Mouse (Mus musculus) thymus, postnatal 14 days (tissue): ENCODE results near the gene Gpam.
A peak's percentile ranks its signal among the peaks of the same experiment; 100 is the strongest.

Experiments
- DNase-seq: peaks from one replicate; pipeline ENCODE4 v3.0.0; 2021

The Gpam gene

DNA sequence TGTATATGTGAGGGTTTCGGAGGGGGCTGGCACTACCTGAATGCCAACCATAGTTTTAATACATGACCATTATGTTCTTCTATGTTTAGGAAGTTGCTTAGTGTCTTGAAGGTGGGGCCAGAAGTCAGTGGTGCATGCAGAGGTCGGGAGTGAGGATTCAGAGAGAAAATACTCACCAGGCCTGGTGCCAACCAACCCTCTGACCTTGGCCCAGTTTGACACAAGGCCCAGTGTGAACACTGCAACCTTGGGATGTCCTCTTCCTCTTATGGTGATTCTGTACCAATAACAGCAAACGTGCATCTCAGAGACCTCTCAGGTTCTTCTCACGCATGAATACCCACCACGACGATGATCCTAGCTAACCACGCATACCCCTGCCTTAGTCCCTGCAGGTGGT lies 11.5 kb upstream of the Gpam start:
- DNase-seq, result no peak

GRCm38 (mm10) chr19:55137884-55138283 lies 10.8 kb upstream of the Gpam start:
- no peak for DNase-seq

DNA sequence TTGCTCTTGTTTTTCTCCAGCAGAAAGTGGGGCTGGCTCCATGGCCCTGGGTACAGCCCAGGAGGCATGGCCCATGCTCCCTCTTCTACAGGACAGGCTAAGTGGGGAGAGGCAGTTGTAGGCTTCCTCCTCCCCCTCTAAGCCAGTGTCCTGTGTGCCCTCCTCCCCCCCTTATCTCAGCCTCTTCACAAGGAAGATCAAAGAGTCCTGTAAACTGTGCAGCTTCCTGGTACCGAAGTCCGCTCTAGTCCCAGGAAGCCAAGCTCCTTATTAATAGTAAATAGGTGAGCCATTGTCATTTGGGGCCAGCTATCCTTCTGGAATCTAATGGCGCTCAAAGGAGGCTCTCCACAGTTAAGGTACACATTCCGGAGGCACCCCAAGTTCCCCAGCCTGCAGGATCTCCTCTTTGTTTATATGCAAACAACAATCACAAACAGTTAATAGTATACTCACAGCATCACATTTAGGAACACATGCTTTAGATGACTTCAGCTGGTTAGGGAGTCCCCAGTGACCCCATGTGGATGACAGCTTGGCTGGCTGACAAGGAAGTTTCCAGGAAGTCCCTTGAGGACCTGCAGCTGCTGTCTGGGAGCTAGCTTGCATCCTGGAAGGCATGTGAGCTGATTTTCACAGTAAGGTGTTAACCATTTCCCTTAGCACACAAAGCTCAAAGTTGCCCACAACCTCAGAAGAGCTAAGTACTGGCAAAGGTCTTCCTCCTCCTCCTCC lies 9.8 kb upstream of the Gpam start:
- no peak for DNase-seq

DNA sequence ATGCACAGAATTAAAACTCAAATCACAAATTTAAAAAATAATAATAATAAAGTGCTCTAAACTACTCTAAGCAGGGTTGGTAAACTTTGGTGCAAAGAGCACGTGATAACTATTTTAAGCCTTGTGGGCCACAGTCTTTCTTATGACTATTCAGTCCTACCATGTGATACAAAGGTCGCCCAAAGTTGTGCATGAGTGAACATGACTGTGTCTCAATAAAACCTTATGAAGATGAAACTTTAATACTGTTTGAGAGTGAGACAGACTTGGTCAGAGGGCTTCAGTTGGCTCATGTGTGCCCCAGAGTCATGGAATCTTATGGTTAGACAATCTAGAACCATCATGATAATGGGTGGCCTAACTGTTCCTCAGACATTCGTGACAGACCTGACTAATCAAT lies 8.9 kb upstream of the Gpam start:
- no peak for DNase-seq

- no peak for DNase-seq
Observed at GRCm38 (mm10) chr19:55134521-55134920, 7.5 kb upstream of the Gpam start.

GRCm38 (mm10) chr19:55132476-55132875 lies 5.4 kb upstream of the Gpam start:
- DNase-seq, result no peak

DNA sequence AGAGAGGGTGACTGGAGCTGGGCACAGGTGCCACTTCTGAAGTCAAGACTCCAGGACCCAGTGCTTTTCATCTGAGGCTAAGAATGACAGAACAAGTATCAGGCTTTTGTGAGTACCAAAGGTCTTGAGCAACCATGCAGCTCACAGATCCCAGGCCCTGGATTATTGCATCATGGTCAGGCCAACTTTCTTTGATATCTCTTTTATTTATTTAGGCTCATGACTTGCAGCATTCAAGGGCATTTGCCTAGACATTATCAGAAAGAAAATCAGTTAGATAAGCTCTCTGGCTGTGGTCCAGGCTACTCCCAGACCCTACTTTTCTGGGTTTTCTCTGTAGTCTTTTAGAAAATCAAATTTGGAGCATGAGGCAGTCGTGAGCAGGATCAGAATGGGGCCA lies 4.7 kb upstream of the Gpam start:
- DNase-seq, result no peak

- DNase-seq, result no peak
Observed at GRCm38 (mm10) chr19:55128469-55128868, 1.4 kb upstream of the Gpam start.

DNA sequence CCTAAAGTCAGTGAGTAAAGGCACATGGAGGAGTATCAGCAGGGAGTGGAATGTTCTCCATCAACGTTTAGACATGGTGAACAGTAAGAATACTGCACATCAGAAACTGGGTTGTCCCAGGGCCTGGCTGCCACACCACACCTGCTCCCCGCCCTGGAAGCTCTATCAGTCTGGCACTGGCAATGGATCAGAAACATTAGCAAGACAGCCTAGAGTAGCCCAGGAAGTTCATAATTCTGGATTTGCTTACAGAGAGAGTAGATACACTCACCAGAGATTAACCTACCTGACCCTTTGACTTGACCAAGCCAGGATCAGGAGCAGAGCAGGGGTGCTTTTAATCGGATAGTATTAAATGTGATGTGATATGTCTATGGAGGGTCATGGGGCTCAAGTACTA lies 1.6 kb downstream of the Gpam start:
- no peak for DNase-seq

- DNase-seq, result no peak
Observed at GRCm38 (mm10) chr19:55123001-55123536, 4.0 kb downstream of the Gpam start.

- DNase-seq, result no peak
Observed at GRCm38 (mm10) chr19:55122351-55122980, 4.6 kb downstream of the Gpam start.

- DNase-seq, result no peak
Observed at GRCm38 (mm10) chr19:55121836-55122235, 5.2 kb downstream of the Gpam start.

DNA sequence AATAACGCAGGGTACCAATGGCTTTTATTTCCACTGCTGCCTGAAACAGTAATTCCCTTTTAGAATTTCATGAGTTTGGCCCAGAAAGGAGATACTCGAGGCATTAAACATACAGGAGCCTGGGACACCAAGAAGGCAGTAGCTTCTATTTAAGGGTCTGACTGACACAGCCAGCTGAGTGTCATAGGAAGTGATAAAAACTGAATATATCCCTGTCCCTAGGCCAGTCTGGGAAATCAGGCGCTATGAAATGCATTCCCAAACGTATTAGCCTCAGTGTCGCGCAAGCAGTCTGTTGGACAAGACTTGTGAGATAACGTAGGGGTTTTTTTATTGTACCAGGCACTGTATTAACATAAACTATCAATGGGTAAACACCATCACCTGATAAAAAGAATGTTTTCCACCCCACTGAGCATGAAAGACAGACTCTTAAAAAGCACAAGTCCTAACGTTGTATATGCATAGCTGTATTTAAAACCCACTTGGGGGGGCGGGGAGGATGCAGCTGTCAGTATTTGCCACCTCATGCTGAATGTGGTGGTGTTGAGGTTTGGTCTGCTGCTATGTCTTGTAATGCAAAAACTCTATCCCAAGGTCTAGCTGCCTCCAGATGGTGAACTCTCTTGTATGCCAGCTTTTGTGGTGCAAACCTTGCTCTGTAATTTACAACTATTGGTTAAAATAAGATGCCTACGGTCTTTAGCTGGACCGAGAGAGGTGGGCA lies 6.4 kb downstream of the Gpam start:
- DNase-seq, result no peak

GRCm38 (mm10) chr19:55119541-55119940 lies 7.5 kb downstream of the Gpam start:
- no peak for DNase-seq

- DNase-seq, result no peak
Observed at GRCm38 (mm10) chr19:55117991-55118390, 9.0 kb downstream of the Gpam start.

- DNase-seq, result no peak
Observed at GRCm38 (mm10) chr19:55117059-55117815, 9.8 kb downstream of the Gpam start.

DNA sequence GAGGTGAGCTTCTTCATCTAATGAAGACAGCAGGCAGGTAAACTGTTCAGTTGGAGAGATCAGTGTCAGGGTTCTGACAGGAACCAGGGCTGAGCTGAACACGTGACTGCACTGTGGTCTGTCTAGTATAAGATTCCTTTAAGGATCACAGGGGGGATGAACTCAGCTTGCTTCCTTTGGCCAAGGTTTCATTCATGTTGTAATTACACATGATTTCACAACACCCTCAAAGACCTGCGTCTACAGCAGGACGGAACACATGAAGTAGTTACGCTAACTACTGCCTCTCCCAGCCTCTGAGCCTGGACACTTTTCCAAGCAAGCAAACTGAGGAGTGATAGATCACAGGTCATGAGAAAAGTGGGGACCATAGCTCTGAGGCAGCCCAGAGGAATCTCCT lies 11.5 kb downstream of the Gpam start:
- DNase-seq, result no peak

- no peak for DNase-seq
Observed at GRCm38 (mm10) chr19:55114825-55115395, 12.1 kb downstream of the Gpam start.

- no peak for DNase-seq
Observed at GRCm38 (mm10) chr19:55107896-55108295, 19.1 kb downstream of the Gpam start.

GRCm38 (mm10) chr19:55105969-55106368 lies 21.1 kb downstream of the Gpam start:
- no peak for DNase-seq

DNA sequence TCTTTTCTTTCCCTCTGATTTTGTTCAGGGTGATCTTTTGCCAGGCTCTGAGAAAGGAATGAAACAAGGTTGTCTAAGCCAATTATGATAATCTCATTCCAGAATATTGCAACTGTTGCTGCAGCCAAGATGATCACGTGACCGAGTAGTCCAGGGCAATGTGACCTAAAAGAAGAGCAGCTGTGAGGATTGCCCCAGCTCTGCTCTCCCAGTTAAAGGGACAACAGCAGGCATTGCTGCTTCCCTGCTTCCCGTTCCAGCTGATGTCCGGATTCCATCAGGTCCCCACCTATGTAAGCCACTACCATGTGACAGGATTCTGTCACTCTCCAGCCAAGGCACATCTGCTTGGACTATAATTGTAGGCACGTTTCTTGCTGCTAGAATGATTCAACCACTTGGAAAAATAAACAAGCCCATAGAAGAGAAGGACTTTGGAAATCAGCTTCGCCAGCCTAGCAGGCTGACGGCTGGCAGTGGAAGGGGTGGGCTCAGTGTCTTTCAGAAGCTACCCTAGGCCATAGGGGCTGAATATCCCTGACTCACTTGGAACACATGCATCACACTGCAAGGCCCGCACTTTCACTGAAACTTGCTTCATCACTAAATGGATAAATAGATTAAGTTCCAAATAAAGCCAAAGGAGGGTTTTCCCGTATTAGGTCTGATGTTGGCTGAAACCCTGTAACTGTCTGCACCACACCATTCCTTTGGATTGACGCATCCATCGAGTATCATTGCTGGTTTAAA lies 23.8 kb downstream of the Gpam start:
- no peak for DNase-seq

GRCm38 (mm10) chr19:55101659-55102058 lies 25.4 kb downstream of the Gpam start:
- peak; percentile 17 for DNase-seq
